Mouse (Mus musculus): ENCODE measurements around the gene Ccdc40. TPM values are rescaled to one million over a fixed set of nuclear protein-coding genes. Genes with fewer than 3 reads are reported as not detected.
"Not testable (repeated sequence)": the region's sequence is repeated elsewhere in the genome, so short reads cannot be mapped to it uniquely, and the experiment has no call there.

Gene Ccdc40
- polyA plus RNA-seq, 1 experiment = 4.3 TPM

- Histone ChIP-seq H3K36me3 (replicated peaks; ENCODE audit: low read length) (peaks cover 82% of the 10 kb centered on the region), H3K27me3 (replicated peaks) (no peaks in the 10 kb centered on the region), H3K4me1 (peaks cover 19% of the 10 kb centered on the region), H3K9me3 (no peaks in the 10 kb centered on the region), H3K4me3 (replicated peaks) (no peak overlapping the region)
- no peak for TF ChIP-seq FLI1 (IDR thresholded peaks at IDR 0.05; ENCODE audit: low read length)
Observed at GRCm38 (mm10) chr11:119273186-119273930, 45.0 kb downstream of the Ccdc40 start.

GRCm38 (mm10) chr11:119281030-119281429 is 52.7 kb downstream of the Ccdc40 start:
- Histone ChIP-seq H3K27me3 (replicated peaks) (peaks cover 2% of the 10 kb centered on the region), H3K4me1 (peaks cover 3% of the 10 kb centered on the region; the same call in 1 of the 2 replicates), H3K36me3 (replicated peaks; ENCODE audit: low read length) (peaks cover 93% of the 10 kb centered on the region), H3K4me3 (replicated peaks) (no peak overlapping the region), H3K9me3 (no peaks in the 10 kb centered on the region)
- TF ChIP-seq GATA1 (IDR thresholded peaks at IDR 0.05; ENCODE audit: borderline replicate concordance, low read length) (no peak), FLI1 (IDR thresholded peaks at IDR 0.05; ENCODE audit: low read length) (no peak)

GRCm38 (mm10) chr11:119285791-119286527 is 57.6 kb downstream of the Ccdc40 start:
- peaks cover 2% of the 10 kb centered on the region for H3K27me3 ChIP-seq (replicated peaks)
- no peak for TF ChIP-seq GATA1 (IDR thresholded peaks at IDR 0.05; ENCODE audit: borderline replicate concordance, low read length)
- TF ChIP-seq FLI1 (IDR thresholded peaks at IDR 0.05; ENCODE audit: low read length) = no peak
- peaks cover 2% of the 10 kb centered on the region; the same call in 1 of the 2 replicates for H3K4me1 ChIP-seq
- peaks cover 95% of the 10 kb centered on the region for H3K36me3 ChIP-seq (replicated peaks; ENCODE audit: low read length)
- no peak overlapping the region for H3K4me3 ChIP-seq (replicated peaks)
- H3K9me3 ChIP-seq = no peaks in the 10 kb centered on the region

- Histone ChIP-seq H3K4me1 (no peaks in the 10 kb centered on the region), H3K4me3 (replicated peaks) (peak overlapping the region; percentile 18), H3K9me3 (no peaks in the 10 kb centered on the region), H3K27me3 (replicated peaks) (no peaks in the 10 kb centered on the region), H3K36me3 (replicated peaks; ENCODE audit: low read length) (peaks cover 95% of the 10 kb centered on the region)
- TF ChIP-seq GATA1 (IDR thresholded peaks at IDR 0.05; ENCODE audit: borderline replicate concordance, low read length) = no peak
- TF ChIP-seq FLI1 (IDR thresholded peaks at IDR 0.05; ENCODE audit: low read length) = no peak
Observed at GRCm38 (mm10) chr11:119287207-119287992, 59.0 kb downstream of the Ccdc40 start.

GRCm38 (mm10) chr11:119292861-119293260 is 64.5 kb downstream of the Ccdc40 start:
- not testable (repeated sequence) for H3K4me3 ChIP-seq (replicated peaks); H3K4me1 ChIP-seq; H3K9me3 ChIP-seq; H3K27me3 ChIP-seq (replicated peaks)
- H3K36me3 ChIP-seq (replicated peaks; ENCODE audit: low read length) = peaks cover 97% of the 10 kb centered on the region

- Histone ChIP-seq H3K27me3 (replicated peaks) (peaks cover 11% of the 10 kb centered on the region), H3K36me3 (replicated peaks; ENCODE audit: low read length) (peaks cover 52% of the 10 kb centered on the region), H3K9me3 (no peaks in the 10 kb centered on the region), H3K4me1 (peaks cover 25% of the 10 kb centered on the region), H3K4me3 (replicated peaks) (peak overlapping the region; percentile 99)
- TF ChIP-seq FLI1 (IDR thresholded peaks at IDR 0.05; ENCODE audit: low read length) (no peak), GATA1 (IDR thresholded peaks at IDR 0.05; ENCODE audit: borderline replicate concordance, low read length) (no peak)
Observed at GRCm38 (mm10) chr11:119297996-119298395, 69.6 kb downstream of the Ccdc40 start.

- Histone ChIP-seq H3K27me3 (replicated peaks) (peaks cover 21% of the 10 kb centered on the region), H3K9me3 (no peaks in the 10 kb centered on the region), H3K36me3 (replicated peaks; ENCODE audit: low read length) (peaks cover 43% of the 10 kb centered on the region), H3K4me3 (replicated peaks) (peak overlapping the region; percentile 99), H3K4me1 (peaks cover 25% of the 10 kb centered on the region)
- no peak for TF ChIP-seq GATA1 (IDR thresholded peaks at IDR 0.05; ENCODE audit: borderline replicate concordance, low read length)
- TF ChIP-seq FLI1 (IDR thresholded peaks at IDR 0.05; ENCODE audit: low read length) = no peak
Observed at GRCm38 (mm10) chr11:119298917-119299316, 70.5 kb downstream of the Ccdc40 start.

- Histone ChIP-seq H3K4me1 (peaks cover 25% of the 10 kb centered on the region), H3K9me3 (no peaks in the 10 kb centered on the region), H3K36me3 (replicated peaks; ENCODE audit: low read length) (peaks cover 36% of the 10 kb centered on the region), H3K4me3 (replicated peaks) (peak within 1 kb of the TSS; percentile 99), H3K27me3 (replicated peaks) (peaks cover 28% of the 10 kb centered on the region)
- TF ChIP-seq FLI1 (IDR thresholded peaks at IDR 0.05; ENCODE audit: low read length) = peak; percentile 85; the same call in 1 of the 2 replicates
- TF ChIP-seq GATA1 (IDR thresholded peaks at IDR 0.05; ENCODE audit: borderline replicate concordance, low read length) = no peak
Observed at GRCm38 (mm10) chr11:119299391-119300245, 71.2 kb downstream of the Ccdc40 start, which contains the start of gene Eif4a3. Gene Eif4a3 (minus strand): TSS chr11:119300089.

Measured in megakaryocyte, embryonic 14.5 days (primary cell).